Mouse (Mus musculus) thymus, postnatal 25 days (tissue): ENCODE measurements around the gene Rho.

Source experiments
- DNase-seq: peaks from one replicate; pipeline ENCODE4 v3.0.0; 2022

Rho gene

DNA sequence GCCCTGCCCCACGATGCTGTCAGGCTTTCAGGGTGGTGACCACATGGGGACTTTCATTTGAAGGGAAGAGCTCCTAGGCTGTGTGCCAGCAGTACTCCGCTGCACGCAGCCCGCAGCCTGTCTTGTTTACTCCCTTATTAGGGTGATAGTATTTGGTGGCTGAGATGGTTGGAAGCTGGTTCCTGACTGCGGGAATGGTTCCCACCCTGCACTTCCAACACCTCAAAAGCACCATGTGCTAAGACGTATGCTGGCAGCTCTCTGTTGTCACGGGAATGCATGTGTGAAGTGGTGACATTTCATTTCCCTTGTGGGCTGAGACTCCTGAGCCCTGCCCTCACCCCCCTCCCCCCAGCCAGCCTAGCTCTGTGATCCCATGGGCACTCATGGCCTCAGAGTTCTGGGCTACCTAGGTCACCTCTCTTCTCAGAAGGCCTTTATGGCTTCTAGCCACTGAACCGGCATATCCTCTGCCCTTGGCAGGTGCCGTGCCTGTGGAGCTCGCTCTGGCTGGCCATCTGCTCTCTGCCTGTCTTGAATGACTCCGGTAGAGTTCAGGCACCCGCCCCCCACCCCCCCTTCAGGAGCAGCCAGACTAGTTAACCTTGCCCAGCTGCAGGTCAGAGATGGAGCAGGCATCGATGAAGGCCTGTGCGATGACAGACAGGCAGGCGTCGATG, 25.5 kb downstream of the Rho start:
- DNase-seq = no peak

DNA sequence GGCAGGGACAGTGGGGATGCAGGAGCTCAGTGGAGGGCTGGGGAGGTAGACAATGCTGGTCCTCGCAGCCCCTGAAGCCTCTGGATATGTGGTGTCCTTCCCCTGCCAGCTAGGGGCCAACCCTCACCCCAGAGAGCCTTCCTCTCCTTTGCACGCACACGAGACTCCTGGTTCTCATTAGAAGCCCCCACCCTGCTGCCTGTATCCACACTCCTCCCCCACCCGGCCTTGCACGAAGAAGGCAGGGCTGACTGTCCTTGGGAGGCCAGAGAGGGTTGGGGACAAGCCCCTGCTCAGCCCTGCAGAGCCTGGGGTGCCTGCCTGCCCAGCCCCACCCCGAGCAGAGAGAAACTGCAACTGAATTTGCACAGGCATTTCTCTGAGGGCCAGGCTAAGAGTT, 26.1 kb downstream of the Rho start:
- no peak for DNase-seq

DNA sequence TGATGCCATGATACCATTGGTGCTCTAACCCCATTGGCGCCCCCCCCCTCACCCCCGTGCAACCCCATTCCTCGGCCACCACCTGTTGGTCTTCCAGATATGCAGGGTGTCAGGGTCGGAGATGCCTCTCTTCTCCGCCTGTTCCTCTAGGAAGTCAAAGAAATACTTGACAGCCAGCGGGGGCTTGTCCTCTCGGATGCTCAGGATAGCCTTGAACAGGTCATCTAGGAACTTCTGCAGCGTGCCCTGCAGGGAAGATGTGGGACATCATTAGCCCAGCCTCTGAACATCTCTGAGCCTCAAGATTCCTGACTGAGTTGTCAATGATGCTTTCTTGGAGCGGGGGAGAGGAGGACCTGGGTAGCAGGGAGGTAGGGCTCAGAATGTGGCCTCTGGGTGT, 26.9 kb downstream of the Rho start:
- no peak for DNase-seq

DNA sequence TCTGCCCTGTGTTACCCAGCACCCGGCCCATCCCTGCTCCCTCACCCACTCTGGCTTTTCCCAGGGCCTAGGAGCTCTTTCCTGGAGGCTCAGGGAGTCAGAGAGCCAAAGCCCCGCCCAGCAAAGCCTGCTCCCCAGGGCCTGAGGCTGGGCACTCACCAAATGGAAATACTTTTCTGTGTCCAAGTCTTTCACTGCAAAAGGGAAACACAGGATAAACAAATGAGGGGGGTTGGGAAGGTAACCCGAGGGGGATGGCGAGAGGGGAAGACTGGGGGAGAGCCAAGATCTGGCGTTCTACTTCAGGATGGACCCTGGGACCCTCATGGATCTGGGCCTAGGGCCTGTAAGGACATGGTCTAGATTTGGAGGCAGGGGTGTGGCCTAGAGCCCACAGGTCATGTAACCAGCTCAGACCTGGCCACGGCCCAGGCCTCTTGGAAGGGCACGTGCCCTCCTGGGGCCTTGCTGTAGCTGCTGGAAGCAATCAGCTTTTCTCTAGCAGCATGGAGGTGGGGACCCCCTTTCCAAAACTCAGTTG, 27.7 kb downstream of the Rho start:
- no peak for DNase-seq

DNA sequence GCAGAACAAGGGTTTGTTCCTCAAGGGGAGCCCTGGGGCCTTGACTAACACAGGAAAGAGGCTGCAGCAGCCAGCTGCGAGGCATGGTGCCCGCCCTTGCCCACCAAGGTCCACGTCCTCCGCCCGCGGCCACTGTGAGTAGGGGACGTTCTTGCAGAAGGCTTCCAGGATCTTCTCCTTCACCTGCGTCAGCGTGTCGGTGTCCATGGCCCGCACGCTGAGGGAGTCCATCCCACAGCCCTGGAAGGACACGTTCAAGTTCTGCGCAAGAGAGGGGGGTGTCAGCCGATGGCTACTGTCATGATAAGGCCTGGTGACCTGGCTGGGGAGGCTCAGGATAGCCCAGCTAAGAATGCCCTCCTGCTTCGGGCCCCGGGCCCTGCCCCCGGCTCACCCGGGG, 28.8 kb downstream of the Rho start:
- no peak for DNase-seq

DNA sequence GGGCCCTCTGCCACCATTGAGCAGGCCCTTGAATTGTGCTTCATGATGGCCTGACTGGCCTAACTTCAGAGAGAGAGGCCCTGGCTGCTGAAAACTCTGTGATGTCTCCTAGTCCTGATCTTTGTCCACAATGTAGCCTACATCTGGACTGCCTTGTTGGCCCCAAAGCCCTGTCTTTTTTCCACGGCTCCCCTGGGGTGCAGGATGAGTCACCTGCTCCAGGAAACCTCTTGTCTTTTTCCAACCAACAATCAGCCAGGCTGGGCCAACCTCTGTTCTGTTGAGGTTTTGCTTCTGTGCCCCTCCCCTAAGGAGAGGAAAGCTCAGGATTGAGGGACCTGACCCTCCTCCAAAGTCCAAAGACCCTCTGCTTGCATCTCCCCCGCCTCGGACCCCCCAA, 30.2 kb downstream of the Rho start:
- no peak for DNase-seq

DNA sequence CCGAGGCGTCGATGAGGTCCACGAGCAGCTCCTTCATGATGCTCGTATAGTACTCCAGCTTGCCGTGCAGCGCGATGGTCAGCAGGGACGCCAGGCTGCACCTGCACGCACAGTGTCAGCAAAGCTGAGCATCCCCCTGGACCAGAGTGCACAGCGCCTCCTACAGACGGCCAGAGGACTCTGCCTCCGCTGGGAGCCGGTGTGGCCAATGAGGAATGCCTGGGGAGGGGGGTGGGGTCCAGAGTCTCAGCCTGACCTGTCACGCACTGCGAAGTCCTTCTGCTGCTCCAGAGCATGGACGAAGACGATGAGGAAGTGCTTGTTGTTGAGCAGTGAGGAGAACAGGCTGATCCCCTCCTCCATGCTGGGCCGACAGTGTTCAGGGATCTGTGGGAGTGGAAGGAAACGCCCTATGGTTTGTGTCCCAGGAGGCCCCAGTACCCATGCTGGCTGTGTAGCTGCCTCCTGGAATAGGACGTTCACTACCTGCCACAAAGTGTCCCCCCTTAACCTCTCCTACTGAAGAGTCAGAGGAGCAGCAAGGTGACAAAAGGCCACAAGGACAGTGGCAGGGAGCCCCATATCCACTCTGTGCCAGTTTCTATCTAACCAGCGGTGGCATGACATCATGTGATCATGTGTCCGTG, 31.0 kb downstream of the Rho start:
- no peak for DNase-seq

DNA sequence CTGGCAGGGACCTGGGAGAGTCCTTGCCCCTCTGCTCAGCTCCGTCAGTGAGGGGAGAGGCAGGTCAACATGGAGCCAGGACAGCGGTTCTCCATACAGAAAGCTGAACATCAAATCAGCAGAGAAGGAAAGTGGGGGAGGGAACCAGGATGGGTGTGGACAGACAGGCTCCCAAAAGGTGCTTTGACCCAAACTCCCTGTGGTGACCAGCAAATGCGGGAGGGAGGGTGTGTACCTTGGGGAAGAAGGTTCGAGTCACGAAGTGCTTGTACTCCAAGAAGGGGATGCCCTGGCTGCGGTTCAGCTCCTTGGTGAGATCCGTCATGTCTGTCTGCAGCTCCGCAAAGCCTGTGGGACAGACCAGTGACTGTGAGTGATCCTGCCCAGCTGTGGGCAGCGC, 32.1 kb downstream of the Rho start:
- no peak for DNase-seq

DNA sequence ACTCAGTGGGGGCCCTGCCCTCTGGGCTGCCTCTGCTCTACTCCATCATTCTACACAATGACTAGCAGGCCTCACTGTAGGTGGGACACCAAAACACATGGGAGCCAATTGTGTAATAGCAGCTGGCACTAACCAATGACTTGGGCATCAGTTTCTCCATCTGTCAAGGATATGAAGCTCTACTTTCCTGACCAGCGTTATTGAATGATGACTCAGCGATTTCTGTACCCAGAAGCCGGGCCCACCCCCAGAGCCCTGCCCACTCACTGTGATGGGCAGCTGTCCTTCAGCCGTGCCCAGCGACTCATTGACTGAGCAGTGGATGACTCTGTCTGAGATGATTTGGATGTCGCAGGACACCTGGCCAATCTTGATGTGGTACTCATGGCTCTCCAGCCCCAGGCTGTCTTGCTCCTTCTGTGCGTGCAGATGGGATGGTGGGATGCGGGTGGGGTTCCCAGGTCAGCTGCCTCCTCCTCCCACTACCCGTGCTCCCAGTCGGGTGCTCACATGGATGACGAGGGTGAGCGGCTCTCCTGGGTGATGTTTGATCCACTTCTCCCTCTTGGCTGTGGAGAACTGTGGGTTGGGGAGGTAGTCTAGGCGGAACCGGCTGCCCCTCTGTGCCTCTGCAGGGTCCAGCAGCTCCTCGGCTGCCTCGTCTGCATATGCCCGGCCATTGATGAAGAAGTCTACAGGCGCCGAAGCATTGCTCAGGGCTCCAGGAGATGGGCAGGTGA, 34.8 kb downstream of the Rho start:
- DNase-seq = no peak

DNA sequence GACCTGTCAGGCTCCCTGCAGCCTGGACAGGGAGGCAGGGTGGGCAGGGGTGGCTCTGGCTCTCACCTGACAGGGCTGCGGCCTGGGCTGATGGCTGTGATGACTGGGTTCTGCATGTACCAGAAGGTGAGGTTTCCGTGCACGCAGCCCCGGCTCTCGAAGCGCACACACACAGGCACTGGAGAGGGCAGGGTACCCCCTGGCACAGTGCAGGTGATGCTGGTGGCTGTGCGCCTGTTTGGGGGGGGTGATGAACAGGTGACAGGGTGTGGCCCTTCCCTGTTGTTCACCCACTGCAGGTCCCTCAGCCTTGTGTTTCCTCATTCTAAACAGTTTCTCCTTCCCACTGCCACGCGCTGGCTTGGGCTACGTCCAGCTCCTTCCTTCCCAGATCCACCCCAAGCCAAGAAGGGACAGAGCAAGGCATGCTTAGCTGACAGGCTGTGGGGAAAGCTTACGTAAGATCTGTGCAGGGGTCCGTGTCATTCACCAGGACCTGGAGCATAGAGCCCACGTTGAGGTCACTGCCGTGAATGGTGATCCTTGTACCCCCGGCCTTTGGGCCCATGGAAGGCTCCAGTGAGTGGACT, 35.8 kb downstream of the Rho start:
- DNase-seq = no peak

DNA sequence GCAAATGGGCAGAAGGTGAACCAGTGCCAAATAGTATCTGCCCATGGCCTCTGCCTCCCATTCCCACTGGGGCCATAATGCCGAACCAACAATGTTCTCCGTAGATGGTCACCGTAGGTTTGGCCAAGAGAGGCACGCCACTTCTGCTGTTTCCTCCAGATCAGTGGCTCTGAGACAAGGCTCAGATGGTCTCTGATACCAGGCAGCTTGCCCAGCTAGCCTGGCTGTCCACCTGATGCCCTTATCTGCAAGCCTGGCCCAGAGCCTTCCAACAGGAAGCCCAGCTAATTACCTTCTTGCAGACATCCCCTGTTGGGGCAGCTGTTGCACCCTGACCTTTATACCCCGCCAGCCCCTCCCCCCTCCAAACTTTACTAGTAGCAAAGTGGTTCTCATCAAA, 36.5 kb downstream of the Rho start:
- DNase-seq = no peak

DNA sequence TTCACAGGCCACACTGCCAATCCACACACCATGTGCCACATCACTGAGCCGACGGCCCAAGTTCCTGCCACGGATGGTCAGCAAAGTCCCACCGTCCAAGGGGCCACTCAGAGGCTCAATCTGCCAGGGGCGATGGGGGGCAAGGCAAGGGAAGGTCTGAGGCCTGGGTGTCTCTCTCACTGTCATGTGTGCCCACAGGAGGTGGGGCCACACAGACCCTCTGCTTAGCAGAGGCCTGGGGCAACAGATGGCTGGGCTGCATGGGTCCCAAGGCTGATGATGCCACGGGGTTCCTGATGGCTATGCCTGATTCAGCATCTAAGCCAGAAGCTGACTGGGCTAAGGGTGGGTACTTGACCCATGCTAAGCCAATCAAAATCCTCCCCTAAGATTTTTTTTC, 37.2 kb downstream of the Rho start:
- no peak for DNase-seq

DNA sequence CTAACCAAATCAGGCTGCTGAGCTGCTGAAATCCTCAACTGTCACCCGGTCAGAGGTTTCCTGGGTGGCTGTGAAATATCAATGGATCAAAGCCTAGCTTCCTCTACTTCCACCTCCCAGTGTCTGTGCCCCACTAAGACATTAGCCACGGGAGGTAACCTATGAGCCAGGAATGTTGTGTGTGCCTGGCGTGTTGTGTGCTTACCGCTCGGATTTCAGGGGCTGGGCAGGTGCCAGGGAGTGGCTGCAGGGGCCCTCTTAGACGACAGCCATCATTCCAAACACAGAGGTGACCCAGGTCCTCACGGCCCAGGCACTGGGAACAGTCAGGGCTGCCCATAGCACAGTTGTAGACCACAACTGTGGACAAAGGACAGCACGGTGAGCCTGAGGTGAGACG, 37.6 kb downstream of the Rho start:
- no peak for DNase-seq

DNA sequence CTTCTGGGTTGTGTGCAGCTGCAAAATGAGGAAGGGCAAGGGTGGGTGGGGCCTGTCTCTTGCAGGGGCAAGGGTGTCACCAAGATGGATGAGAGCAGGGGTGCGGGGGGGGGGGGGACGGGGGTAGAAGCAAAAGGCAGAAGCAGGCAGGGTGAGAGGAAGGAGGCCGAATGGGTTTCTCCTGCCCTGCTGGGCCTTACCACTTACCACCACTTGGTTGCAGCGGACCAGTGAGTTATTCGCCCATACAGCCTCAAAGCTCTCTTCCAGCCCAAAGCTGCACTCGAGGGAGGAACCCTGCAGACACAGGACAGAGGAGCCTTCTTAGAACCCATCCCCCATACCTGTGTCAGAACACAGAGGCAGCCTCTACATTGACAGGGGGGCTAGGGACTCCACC, 38.4 kb downstream of the Rho start:
- peak; percentile 58 for DNase-seq

DNA sequence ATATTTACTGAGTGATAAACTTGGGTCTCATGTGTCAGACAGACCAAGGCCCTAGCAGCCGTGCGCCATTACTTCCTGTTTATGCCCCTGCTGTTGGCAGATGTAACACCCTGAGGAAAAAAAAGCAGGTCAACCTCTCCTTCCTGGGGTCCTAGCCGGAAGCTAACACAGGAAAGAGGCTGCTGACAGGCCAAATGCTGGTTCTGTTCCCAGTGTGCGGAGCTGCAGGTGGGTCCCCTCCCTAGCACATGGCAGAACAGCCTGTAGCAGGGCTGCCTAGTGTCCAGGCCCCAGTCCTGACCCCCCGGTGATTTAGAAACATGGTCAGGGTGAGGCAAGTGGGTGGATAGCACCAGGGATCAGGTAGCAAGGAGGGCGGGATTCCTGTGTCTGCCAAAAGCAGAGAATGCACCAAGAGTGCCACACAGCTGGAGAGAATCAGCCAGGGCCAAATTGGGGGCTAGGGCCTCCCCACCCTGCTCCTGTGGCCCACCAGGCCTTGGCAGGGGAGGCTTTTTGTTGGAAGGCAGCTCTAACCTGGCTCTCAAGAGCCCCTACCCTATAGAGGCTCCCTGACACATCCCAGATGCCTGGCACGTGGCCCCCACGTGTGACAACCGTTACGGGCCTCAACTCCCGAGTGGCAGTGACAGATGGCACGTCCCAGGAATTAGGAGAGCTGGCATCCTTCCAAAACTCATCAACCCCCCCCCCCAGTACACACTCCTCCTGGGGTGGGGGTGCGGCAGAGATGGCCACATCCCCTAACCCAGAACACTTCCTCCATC, 39.9 kb downstream of the Rho start:
- DNase-seq = peak; percentile 74

DNA sequence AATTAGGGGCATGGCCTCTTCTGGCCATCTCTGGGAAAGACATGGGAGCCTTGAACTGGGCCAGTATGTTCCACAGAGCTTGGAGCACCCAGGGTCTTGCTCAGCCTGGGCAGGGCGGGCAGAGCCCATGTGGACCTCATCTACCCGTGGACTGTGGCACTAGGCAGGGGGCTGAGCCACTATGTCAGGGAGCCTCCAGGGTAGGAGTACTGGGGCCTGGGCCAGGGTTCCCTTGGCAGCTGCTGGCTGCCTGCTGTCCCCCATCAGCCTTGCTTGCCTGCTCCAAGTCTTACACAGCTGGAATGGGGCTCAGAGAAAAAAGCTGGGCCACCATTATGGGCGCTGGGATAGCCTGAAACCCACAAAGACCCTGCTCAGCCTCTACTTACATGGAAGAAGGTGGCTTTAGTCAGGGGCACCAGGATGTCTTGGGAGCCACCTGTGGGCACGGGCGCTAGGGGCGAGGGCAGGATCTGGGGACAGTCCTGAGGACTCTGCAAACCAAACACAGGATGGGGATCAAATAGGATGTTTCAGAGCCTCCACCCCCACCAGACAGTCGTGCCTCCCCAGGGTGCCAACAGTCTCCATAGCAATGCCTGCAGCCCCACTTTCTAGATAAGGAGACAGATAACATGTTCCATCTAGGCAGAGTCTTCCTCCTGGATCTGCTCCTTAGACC, 40.7 kb downstream of the Rho start:
- DNase-seq = peak; percentile 32

DNA sequence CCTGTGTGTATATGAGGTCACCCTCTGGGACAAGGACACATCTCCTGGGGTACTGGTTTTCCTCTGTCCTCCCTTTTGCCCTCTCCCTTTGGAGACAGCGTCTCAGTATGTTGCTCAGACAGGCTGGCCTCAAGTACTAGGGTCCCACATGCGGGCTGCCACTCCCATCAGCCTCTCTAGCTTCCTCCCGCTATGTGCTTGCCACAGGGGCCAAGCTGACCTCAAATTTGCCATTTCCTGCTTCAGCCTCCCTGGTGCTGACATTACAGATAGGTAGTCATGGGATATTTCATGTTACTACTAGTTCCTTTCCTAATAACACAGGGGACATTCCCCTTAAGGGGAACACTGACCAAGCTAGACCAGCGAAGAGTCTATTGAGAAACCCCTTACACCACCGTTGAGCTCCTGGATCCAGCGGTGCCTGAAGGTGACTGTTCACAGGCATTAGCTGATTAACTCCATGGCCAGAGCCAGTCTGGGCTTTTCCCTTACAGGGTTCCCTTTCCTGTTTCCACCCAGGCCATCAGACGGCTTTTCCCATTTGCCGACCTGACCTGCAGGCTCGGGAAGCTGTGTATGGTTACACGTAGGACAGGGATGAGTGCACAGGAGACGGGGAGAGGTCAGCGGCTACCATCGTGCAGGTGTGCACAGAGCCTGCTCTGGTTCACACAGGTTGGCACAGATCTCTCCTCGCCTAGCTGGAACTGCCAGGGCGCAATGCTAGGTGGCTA, 41.8 kb downstream of the Rho start:
- DNase-seq = no peak

DNA sequence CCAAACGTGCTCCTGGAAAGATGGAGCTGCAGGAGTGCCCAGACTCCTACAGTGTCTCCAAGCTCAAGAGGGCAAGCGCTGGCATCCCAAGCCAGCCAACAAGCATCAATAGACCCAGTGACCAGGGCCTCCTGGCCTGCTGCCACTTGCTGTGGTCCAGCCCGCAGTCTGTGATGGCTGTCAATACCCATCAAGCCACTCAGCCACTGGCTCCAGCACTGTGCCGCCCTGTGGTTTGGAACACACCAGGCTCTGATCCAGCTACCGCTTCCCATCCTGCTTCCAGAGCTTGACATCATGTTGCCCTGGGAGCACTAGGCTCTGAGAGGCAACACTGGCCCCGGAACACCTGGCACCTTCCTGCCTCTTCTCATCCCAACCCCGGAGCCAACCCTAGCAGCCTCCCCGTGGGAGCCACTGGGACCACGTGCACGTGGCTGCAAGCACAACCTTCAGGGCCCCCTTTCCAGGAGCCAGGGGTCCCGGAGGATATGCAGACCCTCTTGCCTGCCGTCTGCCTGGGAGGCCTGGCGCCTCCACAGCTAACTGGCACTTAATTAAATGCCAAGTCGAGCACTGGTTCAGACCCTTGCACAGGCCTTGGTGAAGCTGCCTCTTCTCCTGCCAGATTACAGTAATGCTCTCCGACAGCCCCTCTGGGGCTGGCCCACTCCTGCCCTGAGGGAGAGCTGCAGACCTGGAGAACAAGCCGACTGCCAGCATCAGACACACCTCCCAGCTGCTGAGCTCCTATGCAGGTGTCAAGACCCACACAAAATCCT, 42.5 kb downstream of the Rho start:
- DNase-seq = no peak

DNA sequence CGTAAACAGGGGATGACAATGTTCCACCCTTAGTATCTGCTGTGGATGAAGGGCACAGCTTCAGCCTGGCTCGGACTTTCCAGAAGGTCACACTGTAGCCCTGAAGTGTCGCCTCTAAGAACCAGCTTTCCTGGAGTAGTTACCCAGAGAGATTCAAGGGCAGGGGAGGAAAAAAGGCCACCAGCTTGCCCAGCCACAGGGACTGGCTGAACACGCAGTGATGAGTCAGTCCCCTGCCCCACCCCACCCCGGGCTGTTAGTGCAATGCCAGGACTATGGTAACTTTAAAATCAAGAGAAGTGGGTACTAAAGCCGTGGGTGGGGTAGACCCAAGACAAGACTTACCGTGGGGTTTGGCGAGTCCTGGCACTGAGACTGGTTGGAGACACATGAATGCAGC, 44.1 kb downstream of the Rho start:
- DNase-seq = no peak

DNA sequence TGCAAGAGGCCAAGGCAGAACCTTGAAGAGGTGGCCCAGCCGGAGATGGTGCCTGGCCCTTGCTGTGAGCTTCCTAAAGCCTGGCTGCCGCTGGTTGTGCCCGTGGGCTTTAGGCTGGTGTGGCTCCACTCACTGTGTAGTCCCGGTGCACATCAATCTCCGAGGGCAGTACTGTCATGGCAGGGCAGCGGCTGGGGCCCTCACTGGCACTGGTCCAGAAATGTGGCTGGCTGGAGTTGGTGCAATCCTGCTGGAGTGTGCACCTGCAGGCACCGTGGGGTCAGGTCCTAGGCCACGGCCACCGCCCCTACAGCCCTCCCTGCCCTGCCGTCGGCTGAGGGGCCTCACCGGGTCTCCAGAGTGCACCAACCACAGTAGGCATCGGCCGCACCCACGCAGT, 46.3 kb downstream of the Rho start:
- DNase-seq = no peak

DNA sequence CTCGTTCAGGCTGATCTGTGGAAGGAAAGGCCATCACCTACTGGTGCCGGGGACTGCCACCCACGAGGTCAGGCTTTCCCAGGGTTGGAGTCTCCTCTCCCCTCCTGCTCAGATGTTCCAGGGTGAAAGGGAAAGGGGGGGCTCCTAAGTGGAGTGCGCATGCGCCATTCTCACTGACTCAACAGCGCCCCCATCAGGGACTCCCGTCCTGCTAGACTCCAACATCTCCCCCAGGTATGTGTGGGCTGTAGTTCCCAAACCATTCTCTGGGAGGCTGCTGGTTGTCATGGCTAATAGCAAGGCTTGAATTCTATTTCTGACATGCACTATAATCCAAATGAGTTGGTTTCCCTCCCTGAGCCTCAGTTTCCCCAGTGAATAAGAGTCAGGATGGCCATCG, 47.0 kb downstream of the Rho start:
- DNase-seq = no peak
